Mouse (Mus musculus) myocyte (in vitro differentiated cells): ENCODE measurements at regions not wholly inside any gene's neighbourhood (a gene's known extent, or its start where the extent isn't known, plus 50 kb on each side); places are given as distances from the start of the nearest gene placed in this dataset.

Experiments used
- H3K27me3 ChIP-seq: one replicate; pipeline ENCODE4 v1.6.1; 2011; ENCODE audit not compliant: control insufficient read depth, insufficient read depth, insufficient read length
- H3K36me3 ChIP-seq: one replicate; pipeline ENCODE4 v1.6.1; 2011; ENCODE audit not compliant: control insufficient read depth, insufficient read depth
- H3K4me2 ChIP-seq: one replicate; pipeline ENCODE4 v1.6.1; 2011; ENCODE audit warnings: low read depth, control low read depth
- H3K4me3 ChIP-seq: one replicate; pipeline ENCODE4 v1.5.1; 2011; ENCODE audit warnings: mild to moderate bottlenecking, control low read depth, moderate library complexity
- H3K79me2 ChIP-seq: one replicate; pipeline ENCODE4 v1.6.1; 2011; ENCODE audit not compliant: control insufficient read depth, insufficient read depth
- H3ac ChIP-seq: one replicate; pipeline ENCODE4 v1.6.1; 2011; ENCODE audit not compliant: control insufficient read depth, insufficient read length
- CEBPB ChIP-seq: IDR thresholded peaks from 2 replicates; pipeline ENCODE4 v1.6.1; 2011; ENCODE audit warnings: mild to moderate bottlenecking, moderate library complexity; ENCODE audit not compliant: poor library complexity, insufficient read depth, severe bottlenecking
- E2F4 ChIP-seq: IDR thresholded peaks from one replicate; pipeline ENCODE4 v1.6.1; 2011; ENCODE audit warnings: mild to moderate bottlenecking, control low read depth, moderate library complexity; ENCODE audit not compliant: insufficient read depth
- MAX ChIP-seq: IDR thresholded peaks from one replicate; pipeline ENCODE4 v1.6.1; 2011; ENCODE audit warnings: low read depth, mild to moderate bottlenecking, control low read depth
- MYOD1 ChIP-seq, 3 experiments: IDR thresholded peaks; one replicate each; pipeline ENCODE4 v1.6.1; 2011; ENCODE audit warnings: control low read depth in 2 of 3, low read depth in 2 of 3, mild to moderate bottlenecking in 2 of 3, moderate library complexity in 1 of 3; ENCODE audit not compliant: insufficient read length in 2 of 3, control insufficient read depth in 1 of 3
- MYOG ChIP-seq, 3 experiments: IDR thresholded peaks; one replicate each; pipeline ENCODE4 v1.6.1; 2011; ENCODE audit warnings: control low read depth in 2 of 3, low read depth in 2 of 3, mild to moderate bottlenecking in 2 of 3; ENCODE audit not compliant: insufficient read length in 2 of 3, control insufficient read depth in 1 of 3, insufficient read depth in 1 of 3
- POLR2A ChIP-seq: IDR thresholded peaks from one replicate; pipeline ENCODE4 v1.6.1; 2011; ENCODE audit warnings: low read depth, mild to moderate bottlenecking, control low read depth, moderate library complexity; ENCODE audit not compliant: insufficient read length
- POLR2AphosphoS2 ChIP-seq: IDR thresholded peaks from one replicate; pipeline ENCODE4 v1.6.1; 2011; ENCODE audit warnings: low read depth, control low read depth; ENCODE audit not compliant: insufficient read length
- REST ChIP-seq: IDR thresholded peaks from one replicate; pipeline ENCODE4 v1.6.1; 2011; ENCODE audit warnings: mild to moderate bottlenecking, control low read depth, moderate library complexity; ENCODE audit not compliant: insufficient read depth, insufficient read length
- SRF ChIP-seq: IDR thresholded peaks from one replicate; pipeline ENCODE4 v1.6.1; 2011; ENCODE audit warnings: low read depth; ENCODE audit not compliant: control insufficient read depth, insufficient read length
- TCF12 ChIP-seq: IDR thresholded peaks from one replicate; pipeline ENCODE4 v1.6.1; 2011; ENCODE audit warnings: mild to moderate bottlenecking, control low read depth; ENCODE audit not compliant: poor library complexity, insufficient read depth, severe bottlenecking
- TCF3 ChIP-seq: IDR thresholded peaks from one replicate; pipeline ENCODE4 v1.6.1; 2011; ENCODE audit warnings: low read depth, control low read depth; ENCODE audit not compliant: insufficient read length
- USF1 ChIP-seq: IDR thresholded peaks from one replicate; pipeline ENCODE4 v1.6.1; 2011; ENCODE audit warnings: low read depth, mild to moderate bottlenecking, control low read depth, moderate library complexity

- Histone ChIP-seq H3K4me2 (no peak overlapping the region), H3K27me3 (no peaks in the 10 kb centered on the region), H3K36me3 (no peaks in the 10 kb centered on the region), H3K4me3 (no peak overlapping the region), H3ac (no peak overlapping the region), H3K79me2 (no peaks in the 10 kb centered on the region)
- TF ChIP-seq MAX (no peak), SRF (no peak), TCF12 (no peak), E2F4 (no peak), CEBPB (no peak), USF1 (no peak), MYOD1 (IDR thresholded peaks at IDR 0.05; ENCODE audit: control insufficient read depth in 1 of 3, insufficient read length in 2 of 3, low read depth in 2 of 3) (no peak), TCF3 (no peak), REST (no peak), POLR2A (no peak), MYOG (IDR thresholded peaks at IDR 0.05; ENCODE audit: control insufficient read depth in 1 of 3, insufficient read depth in 1 of 3, insufficient read length in 2 of 3, low read depth in 2 of 3) (no peak), POLR2AphosphoS2 (no peak)
Observed at GRCm38 (mm10) chr12:70633622-70634365, 180.9 kb downstream of the Tmx1 start.

DNA sequence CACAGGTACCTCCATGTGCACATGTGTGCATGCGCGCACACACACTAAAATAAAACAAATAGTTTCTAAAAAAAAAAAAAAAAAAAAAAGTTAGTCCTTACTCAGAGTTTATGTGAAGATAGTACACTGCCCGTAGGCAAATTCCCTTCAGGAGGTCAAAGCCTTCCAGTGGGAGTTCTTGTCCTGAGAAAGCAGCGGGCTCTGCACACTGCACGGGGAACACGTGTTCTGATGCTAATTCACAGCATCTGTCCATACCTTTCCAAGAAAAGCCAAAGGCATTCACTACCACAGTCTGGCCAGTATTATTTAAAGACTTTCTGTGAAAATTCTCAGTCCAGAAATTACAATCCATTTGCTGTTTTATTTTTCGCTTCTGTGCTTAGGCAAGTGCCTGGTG, 183.1 kb downstream of the Tmx1 start:
- Histone ChIP-seq H3ac (no peak overlapping the region), H3K79me2 (no peaks in the 10 kb centered on the region), H3K4me3 (no peak overlapping the region), H3K36me3 (no peaks in the 10 kb centered on the region), H3K27me3 (no peaks in the 10 kb centered on the region), H3K4me2 (no peak overlapping the region)
- TF ChIP-seq POLR2AphosphoS2: no peak
- no peak for TF ChIP-seq POLR2A
- no peak for TF ChIP-seq TCF12
- TF ChIP-seq CEBPB: no peak
- no peak for TF ChIP-seq REST
- no peak for TF ChIP-seq MAX
- TF ChIP-seq E2F4: no peak
- no peak for TF ChIP-seq MYOD1 (IDR thresholded peaks at IDR 0.05; ENCODE audit: control insufficient read depth in 1 of 3, insufficient read length in 2 of 3, low read depth in 2 of 3)
- no peak for TF ChIP-seq TCF3

DNA sequence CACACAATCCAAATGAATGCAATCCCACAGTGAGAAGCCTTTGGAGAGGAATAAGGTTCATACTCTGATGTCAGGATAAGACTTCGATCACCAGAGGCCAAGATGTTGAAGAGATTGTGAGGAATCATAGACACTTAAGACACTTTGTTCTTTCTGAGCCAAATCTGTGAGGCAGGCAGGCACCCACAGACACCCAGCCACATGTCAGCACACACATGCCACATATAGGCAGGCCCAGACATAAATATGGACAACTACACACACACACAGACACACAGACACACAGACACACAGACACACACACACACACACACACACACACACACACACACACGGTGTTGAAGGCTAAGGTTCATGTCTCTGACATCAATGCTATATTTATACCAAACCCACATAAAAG, 185.1 kb upstream of the Frmd6 start:
- Histone ChIP-seq H3K36me3 (no peaks in the 10 kb centered on the region), H3ac (no peak overlapping the region), H3K4me2 (no peak overlapping the region), H3K27me3 (no peaks in the 10 kb centered on the region), H3K79me2 (no peaks in the 10 kb centered on the region), H3K4me3 (no peak overlapping the region)
- TF ChIP-seq MYOD1 (IDR thresholded peaks at IDR 0.05; ENCODE audit: control insufficient read depth in 1 of 3, insufficient read length in 2 of 3, low read depth in 2 of 3): no peak
- TF ChIP-seq POLR2AphosphoS2: no peak
- no peak for TF ChIP-seq USF1
- no peak for TF ChIP-seq MYOG (IDR thresholded peaks at IDR 0.05; ENCODE audit: control insufficient read depth in 1 of 3, insufficient read depth in 1 of 3, insufficient read length in 2 of 3, low read depth in 2 of 3)
- TF ChIP-seq SRF: no peak
- TF ChIP-seq E2F4: no peak
- TF ChIP-seq TCF12: no peak
- TF ChIP-seq TCF3: no peak
- TF ChIP-seq POLR2A: no peak
- TF ChIP-seq CEBPB: no peak
- no peak for TF ChIP-seq MAX
- TF ChIP-seq REST: no peak

DNA sequence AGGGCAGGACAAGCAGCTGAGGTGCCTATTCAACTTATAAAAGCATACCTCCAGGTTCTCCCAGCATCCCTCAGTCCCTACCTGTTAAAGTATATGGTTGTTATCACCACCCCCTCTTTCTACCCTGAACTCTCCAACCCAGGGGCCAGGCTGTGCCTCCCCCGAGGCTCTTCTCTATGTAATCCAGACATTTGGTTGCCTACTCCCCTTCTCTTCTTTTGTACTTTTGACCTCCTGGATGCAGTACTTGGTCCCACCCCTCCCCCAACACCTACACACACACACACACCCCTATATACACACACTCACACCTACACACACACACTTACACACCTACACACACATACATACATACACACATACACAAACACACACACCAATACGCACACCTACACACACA, 180.4 kb upstream of the Frmd6 start:
- Histone ChIP-seq H3K4me3 (no peak overlapping the region), H3ac (no peak overlapping the region), H3K4me2 (no peak overlapping the region), H3K79me2 (no peaks in the 10 kb centered on the region), H3K27me3 (no peaks in the 10 kb centered on the region), H3K36me3 (no peaks in the 10 kb centered on the region)
- TF ChIP-seq TCF3: no peak
- TF ChIP-seq POLR2AphosphoS2: no peak
- TF ChIP-seq SRF: no peak
- no peak for TF ChIP-seq MAX
- TF ChIP-seq MYOD1 (IDR thresholded peaks at IDR 0.05; ENCODE audit: control insufficient read depth in 1 of 3, insufficient read length in 2 of 3, low read depth in 2 of 3): no peak
- no peak for TF ChIP-seq POLR2A
- TF ChIP-seq USF1: no peak
- TF ChIP-seq E2F4: no peak
- no peak for TF ChIP-seq MYOG (IDR thresholded peaks at IDR 0.05; ENCODE audit: control insufficient read depth in 1 of 3, insufficient read depth in 1 of 3, insufficient read length in 2 of 3, low read depth in 2 of 3)
- no peak for TF ChIP-seq CEBPB
- TF ChIP-seq TCF12: no peak
- no peak for TF ChIP-seq REST

GRCm38 (mm10) chr12:70645407-70645806, 179.9 kb upstream of the Frmd6 start:
- H3ac ChIP-seq: no peak overlapping the region
- TF ChIP-seq MYOD1 (IDR thresholded peaks at IDR 0.05; ENCODE audit: control insufficient read depth in 1 of 3, insufficient read length in 2 of 3, low read depth in 2 of 3) (no peak), REST (no peak), SRF (no peak), E2F4 (no peak)

More at GRCm38 (mm10) chr12:70645407-70645806, 179.9 kb upstream of the Frmd6 start:
- no peaks in the 10 kb centered on the region for H3K36me3 ChIP-seq
- H3K79me2 ChIP-seq: no peaks in the 10 kb centered on the region
- no peak overlapping the region for H3K4me2 ChIP-seq
- no peak overlapping the region for H3K4me3 ChIP-seq
- H3K27me3 ChIP-seq: no peaks in the 10 kb centered on the region
